Mouse (Mus musculus) central nervous system, embryonic 11.5 days (tissue): ENCODE results near the gene Prrc2a. TPM values are rescaled to one million over a fixed set of nuclear protein-coding genes. Genes with fewer than 3 reads are reported as not detected.

Experiments used
- polyA plus RNA-seq: library from polyadenylated mRNA; depleted of rRNA; stranded (reverse); fragments of >200 nt; gene quantifications from 2 replicates; pipeline ENCODE4 v1.2.3, GENCODE M21; 2012; rRNA removed

Gene Prrc2a
- polyA plus RNA-seq, 1 experiment = 416 TPM

Other genes starting within 250 kb of the Prrc2a start
- gene Neu1, start 233.6 kb downstream of the Prrc2a start, polyA plus RNA-seq = 14.5 and 15.9 TPM in 2 replicates
- 3.0 and 3.4 TPM in 2 replicates for gene Hspa1b, start 205.7 kb downstream of the Prrc2a start, polyA plus RNA-seq
- gene Gm20481, start 195.0 kb downstream of the Prrc2a start, polyA plus RNA-seq = not detected in 2 replicates
- gene Hspa1a, start 192.7 kb downstream of the Prrc2a start, polyA plus RNA-seq = 1.4 and 2.2 TPM in 2 replicates
- gene Hspa1l, start 192.2 kb downstream of the Prrc2a start, polyA plus RNA-seq = 0.22 and 0.31 TPM in 2 replicates
- gene Lsm2, start 183.0 kb downstream of the Prrc2a start, polyA plus RNA-seq = 98.3 and 206 TPM in 2 replicates
- 127 and 135 TPM in 2 replicates for gene Vars, start 163.9 kb downstream of the Prrc2a start, polyA plus RNA-seq
- 0.60 and 0.76 TPM in 2 replicates for gene Vwa7, start 148.3 kb downstream of the Prrc2a start, polyA plus RNA-seq
- gene Sapcd1, start 136.9 kb downstream of the Prrc2a start, polyA plus RNA-seq = 6.4 and 8.8 TPM in 2 replicates
- 6.7 and 11.0 TPM in 2 replicates for gene Msh5, start 118.2 kb downstream of the Prrc2a start, polyA plus RNA-seq
- 122 and 142 TPM in 2 replicates for gene Clic1, start 114.9 kb downstream of the Prrc2a start, polyA plus RNA-seq
- 392 and 957 TPM in 2 replicates for gene Ddah2, start 105.9 kb downstream of the Prrc2a start, polyA plus RNA-seq
- 0.19 and 0.28 TPM in 2 replicates for gene Ly6g6c, start 99.5 kb downstream of the Prrc2a start, polyA plus RNA-seq
- 0.67 and 0.88 TPM in 2 replicates for gene Mpig6b, start 98.7 kb downstream of the Prrc2a start, polyA plus RNA-seq
- 0.18 and 0.29 TPM in 2 replicates for gene Ly6g6e, start 88.0 kb downstream of the Prrc2a start, polyA plus RNA-seq
- gene Ly6g6d, start 86.8 kb downstream of the Prrc2a start, polyA plus RNA-seq = 2.5 and 3.0 TPM in 2 replicates
- 0.83 and 1.1 TPM in 2 replicates for gene Ly6g6f, start 79.3 kb downstream of the Prrc2a start, polyA plus RNA-seq
- gene Abhd16a, start 75.6 kb downstream of the Prrc2a start, polyA plus RNA-seq = 39.3 and 52.2 TPM in 2 replicates
- not detected in 2 replicates for gene Ly6g5c, start 56.6 kb downstream of the Prrc2a start, polyA plus RNA-seq
- 1.1 and 2.1 TPM in 2 replicates for gene Ly6g5b, start 49.5 kb downstream of the Prrc2a start, polyA plus RNA-seq
- 19.6 and 31.0 TPM in 2 replicates for gene Gpank1, start 43.4 kb downstream of the Prrc2a start, polyA plus RNA-seq
- gene Csnk2b, start 42.8 kb downstream of the Prrc2a start, polyA plus RNA-seq = 156 and 178 TPM in 2 replicates
- 5.3 and 13.0 TPM in 2 replicates for gene D17H6S53E, start 38.5 kb downstream of the Prrc2a start, polyA plus RNA-seq
- gene Apom, start 32.8 kb downstream of the Prrc2a start, polyA plus RNA-seq = 10.2 and 22.4 TPM in 2 replicates
- 201 and 247 TPM in 2 replicates for gene Bag6, start 29.7 kb downstream of the Prrc2a start, polyA plus RNA-seq
- gene Aif1, start 11.2 kb upstream of the Prrc2a start, polyA plus RNA-seq = 3.3 and 4.8 TPM in 2 replicates
- gene Lst1, start 23.5 kb upstream of the Prrc2a start, polyA plus RNA-seq = 7.8 and 12.4 TPM in 2 replicates
- 0.25 and 0.34 TPM in 2 replicates for gene Ltb, start 29.5 kb upstream of the Prrc2a start, polyA plus RNA-seq
- 0.07 and 0.09 TPM in 2 replicates for gene Tnf, start 37.1 kb upstream of the Prrc2a start, polyA plus RNA-seq
- 0.04 and 0.07 TPM in 2 replicates for gene Lta, start 40.5 kb upstream of the Prrc2a start, polyA plus RNA-seq
- not detected in 2 replicates for gene Gm16181, start 55.9 kb upstream of the Prrc2a start, polyA plus RNA-seq
- gene Atp6v1g2, start 68.8 kb upstream of the Prrc2a start, polyA plus RNA-seq = 17.3 and 17.7 TPM in 2 replicates
- gene Nfkbil1, start 70.9 kb upstream of the Prrc2a start, polyA plus RNA-seq = 12.8 and 19.3 TPM in 2 replicates
- 967 and 1,050 TPM in 2 replicates for gene Ddx39b, start 76.8 kb upstream of the Prrc2a start, polyA plus RNA-seq
- 19.9 and 27.4 TPM in 2 replicates for gene H2-D1, start 97.8 kb upstream of the Prrc2a start, polyA plus RNA-seq
- 0.04 and 0.06 TPM in 2 replicates for gene H2-Q1, start 155.5 kb upstream of the Prrc2a start, polyA plus RNA-seq
- 0.43 and 1.0 TPM in 2 replicates for gene H2-Q2, start 177.3 kb upstream of the Prrc2a start, polyA plus RNA-seq
- gene H2-Q4, start 214.7 kb upstream of the Prrc2a start, polyA plus RNA-seq = 9.9 and 11.3 TPM in 2 replicates